Mouse (Mus musculus) cerebellum, adult 2 months (tissue): ENCODE measurements at regions not wholly inside any gene's neighbourhood (a gene's known extent, or its start where the extent isn't known, plus 50 kb on each side); places are given as distances from the start of the nearest gene placed in this dataset.

ENCODE experiments used
- CTCF ChIP-seq: fragments of 200-500 bp; IDR thresholded peaks from 2 replicates; pipeline ENCODE4 v1.5.1; 2011; ENCODE audit warnings: low read depth, mild to moderate bottlenecking, control low read depth, low read length, moderate library complexity, borderline replicate concordance; ENCODE audit not compliant: insufficient read depth
- POLR2A ChIP-seq: fragments of 200-500 bp; IDR thresholded peaks from 2 replicates; pipeline ENCODE4 v1.6.1; 2011; ENCODE audit warnings: low read length, control low read depth, borderline replicate concordance; ENCODE audit not compliant: insufficient read depth

DNA sequence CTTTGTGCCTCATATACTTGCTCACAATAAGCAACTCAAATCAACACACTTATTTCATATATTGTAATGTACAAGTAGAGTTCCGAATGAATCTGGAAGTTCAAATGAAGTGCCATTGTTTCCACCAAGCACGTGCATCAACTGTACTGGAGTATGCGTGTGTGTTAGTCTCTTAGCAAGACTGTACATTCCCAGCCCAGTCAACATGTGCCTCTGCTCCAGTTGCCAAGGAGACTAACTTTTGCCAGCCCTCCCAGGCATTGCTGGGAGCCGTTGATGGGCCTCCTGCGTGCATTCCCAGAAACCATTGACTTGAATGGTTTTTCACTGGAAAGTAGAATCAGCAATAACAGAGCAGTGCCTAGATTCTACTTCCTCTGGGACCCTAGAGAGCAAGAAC, 110.7 kb upstream of the Stac start:
- TF ChIP-seq POLR2A, result no peak
- TF ChIP-seq CTCF, result no peak
